Mouse (Mus musculus) adrenal gland, postnatal 14 days (tissue): Measurements from ENCODE around the gene Bcdin3d. TPM values are rescaled to one million over a fixed set of nuclear protein-coding genes. Genes with fewer than 3 reads are reported as not detected.

Source experiments
- DNase-seq: peaks from one replicate; pipeline ENCODE4 v3.0.0; 2021; ENCODE audit warnings: mixed read lengths
- long read RNA-seq, 2 experiments: library from polyadenylated mRNA; stranded (forward); transcript quantifications; one replicate each; pipeline ENCODE4 v2.0.0; 2021
- total RNA-seq: library from RNA; stranded (reverse); gene quantifications from 2 replicates; pipeline ENCODE4 v1.2.3, GENCODE M21; 2021

Bcdin3d gene
- 3.9 and 6.8 TPM in 2 replicates for total RNA-seq
- long read RNA-seq, experiment 1, full-length matches to known transcripts, result 6 of 7 reads
- long read RNA-seq, experiment 1, partial matches to known transcripts, result 0 of 7 reads
- long read RNA-seq, experiment 1, other reads (novel, unspliced or antisense), result 1 of 7 reads
- long read RNA-seq, experiment 2, full-length matches to known transcripts, result 4 of 4 reads
- long read RNA-seq, experiment 2, partial matches to known transcripts, result 0 of 4 reads
- long read RNA-seq, experiment 2, other reads (novel, unspliced or antisense), result 0 of 4 reads

GRCm38 (mm10) chr15:99474576-99474926, at the start of gene Bcdin3d:
Bcdin3d (minus strand) TSS chr15:99474730.
- peak; percentile 95 for DNase-seq

- no peak for DNase-seq
Observed at GRCm38 (mm10) chr15:99520306-99520705, 45.8 kb upstream of the Bcdin3d start.

GRCm38 (mm10) chr15:99519626-99520025, 45.1 kb upstream of the Bcdin3d start:
- no peak for DNase-seq

- no peak for DNase-seq
Observed at GRCm38 (mm10) chr15:99517715-99518114, 43.2 kb upstream of the Bcdin3d start.

- DNase-seq, result no peak
Observed at GRCm38 (mm10) chr15:99516715-99517114, 42.2 kb upstream of the Bcdin3d start.

- DNase-seq, result no peak
Observed at GRCm38 (mm10) chr15:99511797-99512525, 37.4 kb upstream of the Bcdin3d start.

GRCm38 (mm10) chr15:99510621-99511020, 36.1 kb upstream of the Bcdin3d start:
- peak; percentile 16 for DNase-seq

- DNase-seq, result no peak
Observed at GRCm38 (mm10) chr15:99509840-99510239, 35.3 kb upstream of the Bcdin3d start.

- peak; percentile 65 for DNase-seq
Observed at GRCm38 (mm10) chr15:99505324-99506095, 31.0 kb upstream of the Bcdin3d start.

GRCm38 (mm10) chr15:99503256-99503655, 28.7 kb upstream of the Bcdin3d start:
- DNase-seq, result no peak

- DNase-seq, result peak; percentile 30
Observed at GRCm38 (mm10) chr15:99502311-99502831, 27.8 kb upstream of the Bcdin3d start.

- peak; percentile 49 for DNase-seq
Observed at GRCm38 (mm10) chr15:99501292-99502260, 27.0 kb upstream of the Bcdin3d start.

- DNase-seq, result no peak
Observed at GRCm38 (mm10) chr15:99500320-99500719, 25.8 kb upstream of the Bcdin3d start.

GRCm38 (mm10) chr15:99499726-99500125, 25.2 kb upstream of the Bcdin3d start:
- DNase-seq, result no peak

- DNase-seq, result peak; percentile 84
Observed at GRCm38 (mm10) chr15:99498781-99499180, 24.3 kb upstream of the Bcdin3d start.

GRCm38 (mm10) chr15:99498356-99498755, 23.8 kb upstream of the Bcdin3d start:
- no peak for DNase-seq

- DNase-seq, result peak; percentile 87
Observed at GRCm38 (mm10) chr15:99497527-99498242, 23.2 kb upstream of the Bcdin3d start.

- DNase-seq, result peak; percentile 77
Observed at GRCm38 (mm10) chr15:99497061-99497460, 22.5 kb upstream of the Bcdin3d start.

GRCm38 (mm10) chr15:99484745-99485144, 10.2 kb upstream of the Bcdin3d start:
- DNase-seq, result no peak

- DNase-seq, result no peak
Observed at GRCm38 (mm10) chr15:99475814-99476213, 1.3 kb upstream of the Bcdin3d start.
